Mouse (Mus musculus): ENCODE results near the gene Gmnc. TPM values are rescaled to one million over a fixed set of nuclear protein-coding genes. Genes with fewer than 3 reads are reported as not detected.

The Gmnc gene
- 0.54 and 0.91 TPM in 2 replicates for polyA plus RNA-seq (2016; fragmentation: Nextera tagmentation; extraction: Ambion mirVana)

- no peak for ATAC-seq (ENCODE audit: low FRiP score)
Observed at GRCm38 (mm10) chr16:26991477-26992300, at the start of gene Gmnc. Gene Gmnc (minus strand): TSS chr16:26991652.

DNA sequence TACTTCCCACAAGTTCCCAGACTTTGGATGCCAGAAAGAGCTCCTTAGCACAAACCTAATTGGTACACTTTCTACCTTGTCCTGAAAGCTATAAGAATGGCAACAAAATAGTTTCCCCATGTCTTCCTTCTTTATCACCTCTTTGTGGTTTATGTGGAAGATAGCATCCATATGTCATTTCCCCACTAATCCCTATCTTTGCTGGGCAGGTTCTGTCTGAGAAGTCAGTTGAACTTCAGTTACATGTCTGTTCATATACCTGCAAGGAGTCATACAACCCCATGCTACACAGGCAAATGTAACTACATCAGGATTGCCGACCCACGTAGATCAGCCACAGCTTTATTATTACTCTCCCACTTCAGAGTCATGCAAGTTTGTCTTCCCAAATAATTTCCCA is 35.8 kb upstream of the Gmnc start:
- Histone ChIP-seq H3K36me3 (no peaks in the 10 kb centered on the region), H3K4me1 (no peaks in the 10 kb centered on the region), H3K9ac (no peak overlapping the region), H3K27ac (no peak overlapping the region), H3K4me2 (replicated peaks) (no peak overlapping the region), H3K4me3 (no peak overlapping the region), H3K27me3 (no peaks in the 10 kb centered on the region), H3K9me3 (replicated peaks) (no peaks in the 10 kb centered on the region)
- no peak for ATAC-seq (ENCODE audit: low FRiP score)
- WGBS = 100% methylated on average over 2 of the region's 2 CpGs

More at GRCm38 (mm10) chr16:26991477-26992300, at the start of gene Gmnc:
- H3K9ac ChIP-seq = no peak within 1 kb of the TSS
- H3K27ac ChIP-seq = no peak within 1 kb of the TSS
- no peaks in the 10 kb centered on the region; the same call in 1 of the 2 replicates for H3K27me3 ChIP-seq
- no peaks in the 10 kb centered on the region for H3K9me3 ChIP-seq (replicated peaks)
- H3K4me3 ChIP-seq = no peak within 1 kb of the TSS
- WGBS = 68% methylated on average over 13 of the region's 13 CpGs
- no peaks in the 10 kb centered on the region for H3K4me1 ChIP-seq
- H3K4me2 ChIP-seq (replicated peaks) = no peak within 1 kb of the TSS
- H3K36me3 ChIP-seq = no peaks in the 10 kb centered on the region

DNA sequence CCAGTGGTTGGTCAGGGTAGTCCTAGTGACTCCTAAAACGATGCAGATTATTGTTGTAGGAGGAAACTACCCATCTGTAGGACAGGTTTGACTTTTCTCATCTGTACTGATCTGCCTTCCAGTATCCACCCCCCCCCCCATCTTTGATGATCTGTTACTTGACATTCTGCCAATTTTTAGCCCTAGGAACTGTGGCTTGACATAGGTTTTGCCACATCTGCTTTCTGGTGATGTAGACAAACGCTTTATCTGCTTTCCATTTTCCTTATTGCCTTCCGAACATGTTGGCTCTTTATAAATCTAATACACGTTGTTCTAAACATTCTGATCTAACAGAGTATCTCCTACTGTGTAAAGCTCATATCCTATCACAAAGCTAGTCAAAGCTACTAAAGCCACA is 34.8 kb upstream of the Gmnc start:
- H3K27me3 ChIP-seq = no peaks in the 10 kb centered on the region
- H3K4me3 ChIP-seq = no peak overlapping the region
- 85% methylated on average over 4 of the region's 4 CpGs for WGBS

GRCm38 (mm10) chr16:27022746-27023145 is 31.3 kb upstream of the Gmnc start:
- H3K9me3 ChIP-seq (replicated peaks) = no peaks in the 10 kb centered on the region
- no peak overlapping the region for H3K9ac ChIP-seq
- H3K36me3 ChIP-seq = no peaks in the 10 kb centered on the region
- no peak for ATAC-seq (ENCODE audit: low FRiP score)
- H3K4me1 ChIP-seq = no peaks in the 10 kb centered on the region
- H3K4me3 ChIP-seq = no peak overlapping the region
- WGBS = 99% methylated on average over 2 of the region's 2 CpGs
- H3K27me3 ChIP-seq = no peaks in the 10 kb centered on the region
- no peak overlapping the region for H3K27ac ChIP-seq
- H3K4me2 ChIP-seq (replicated peaks) = no peak overlapping the region

More for the DNA sequence above, 34.8 kb upstream of the Gmnc start:
- no peak for ATAC-seq (ENCODE audit: low FRiP score)
- no peaks in the 10 kb centered on the region for H3K36me3 ChIP-seq
- no peak overlapping the region for H3K4me2 ChIP-seq (replicated peaks)
- H3K27ac ChIP-seq = no peak overlapping the region
- H3K9me3 ChIP-seq (replicated peaks) = no peaks in the 10 kb centered on the region
- no peak overlapping the region for H3K9ac ChIP-seq
- H3K4me1 ChIP-seq = no peaks in the 10 kb centered on the region

- WGBS = 46% methylated on average over 4 of the region's 4 CpGs
- H3K27me3 ChIP-seq = no peaks in the 10 kb centered on the region
- H3K4me2 ChIP-seq (replicated peaks) = no peak overlapping the region
- no peaks in the 10 kb centered on the region for H3K36me3 ChIP-seq
- no peak overlapping the region for H3K9ac ChIP-seq
- no peaks in the 10 kb centered on the region for H3K4me1 ChIP-seq
- H3K4me3 ChIP-seq = no peak overlapping the region
- H3K27ac ChIP-seq = no peak overlapping the region
- no peaks in the 10 kb centered on the region for H3K9me3 ChIP-seq (replicated peaks)
- ATAC-seq (ENCODE audit: low FRiP score) = no peak
Observed at GRCm38 (mm10) chr16:27017309-27017708, 25.9 kb upstream of the Gmnc start.

DNA sequence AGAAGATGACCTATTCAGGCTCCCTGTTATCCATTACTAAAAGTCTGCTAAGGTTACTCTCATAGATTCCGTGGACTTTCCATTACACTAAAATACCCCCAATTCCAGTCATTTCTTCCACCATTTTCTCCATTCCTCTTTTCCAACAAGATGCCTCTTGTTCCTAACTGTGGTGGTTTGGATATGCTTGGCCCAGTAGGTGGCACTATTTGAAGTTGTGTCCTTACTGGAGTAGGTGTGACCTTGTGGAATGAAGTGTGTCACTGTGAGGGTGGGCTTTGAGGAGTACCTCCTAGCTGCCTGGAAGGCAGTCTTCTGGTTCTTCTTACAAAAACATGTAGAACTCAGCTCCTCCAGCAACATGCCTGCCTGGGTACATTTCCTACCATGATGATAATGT is 11.3 kb upstream of the Gmnc start:
- H3K27ac ChIP-seq = no peak overlapping the region
- no peaks in the 10 kb centered on the region for H3K27me3 ChIP-seq
- no peak for ATAC-seq (ENCODE audit: low FRiP score)
- no peak overlapping the region for H3K4me3 ChIP-seq
- WGBS = 96% methylated on average over 1 of the region's 1 CpGs
- no peak overlapping the region for H3K4me2 ChIP-seq (replicated peaks)
- no peaks in the 10 kb centered on the region for H3K36me3 ChIP-seq
- H3K9ac ChIP-seq = no peak overlapping the region
- H3K9me3 ChIP-seq (replicated peaks) = no peaks in the 10 kb centered on the region
- 0 out of 2 replicates have a peak, but pooled peaks cover 4% of the 10 kb centered on the region for H3K4me1 ChIP-seq

DNA sequence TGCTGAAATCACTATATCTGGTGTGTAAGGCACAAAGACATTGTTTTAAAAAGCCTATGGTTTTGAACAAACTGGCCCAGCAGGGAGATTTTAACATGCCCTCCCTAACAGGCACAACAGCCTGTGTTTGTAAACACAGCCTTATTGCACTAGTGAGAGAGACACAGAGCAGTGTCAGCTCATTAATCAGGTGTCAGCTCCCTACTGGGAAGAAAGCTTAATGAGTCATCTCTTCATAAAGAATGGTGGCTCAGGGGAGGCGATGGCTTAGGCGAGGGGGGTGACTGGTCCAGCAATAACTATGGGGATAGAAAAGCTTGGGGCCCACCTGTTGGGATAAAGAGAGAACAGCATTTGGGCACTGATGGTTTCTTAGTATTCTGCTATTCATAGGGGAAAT is 8.1 kb upstream of the Gmnc start:
- ATAC-seq (ENCODE audit: low FRiP score) = peak; percentile 82
- H3K27me3 ChIP-seq = no peaks in the 10 kb centered on the region
- 0 out of 2 replicates have a peak, but pooled peaks cover 4% of the 10 kb centered on the region for H3K4me1 ChIP-seq
- H3K4me2 ChIP-seq (replicated peaks) = no peak overlapping the region
- no peak overlapping the region for H3K27ac ChIP-seq
- no peaks in the 10 kb centered on the region for H3K36me3 ChIP-seq
- no peaks in the 10 kb centered on the region for H3K9me3 ChIP-seq (replicated peaks)
- no peak overlapping the region for H3K9ac ChIP-seq
- WGBS = 0% methylated on average over 2 of the region's 2 CpGs
- no peak overlapping the region for H3K4me3 ChIP-seq

DNA sequence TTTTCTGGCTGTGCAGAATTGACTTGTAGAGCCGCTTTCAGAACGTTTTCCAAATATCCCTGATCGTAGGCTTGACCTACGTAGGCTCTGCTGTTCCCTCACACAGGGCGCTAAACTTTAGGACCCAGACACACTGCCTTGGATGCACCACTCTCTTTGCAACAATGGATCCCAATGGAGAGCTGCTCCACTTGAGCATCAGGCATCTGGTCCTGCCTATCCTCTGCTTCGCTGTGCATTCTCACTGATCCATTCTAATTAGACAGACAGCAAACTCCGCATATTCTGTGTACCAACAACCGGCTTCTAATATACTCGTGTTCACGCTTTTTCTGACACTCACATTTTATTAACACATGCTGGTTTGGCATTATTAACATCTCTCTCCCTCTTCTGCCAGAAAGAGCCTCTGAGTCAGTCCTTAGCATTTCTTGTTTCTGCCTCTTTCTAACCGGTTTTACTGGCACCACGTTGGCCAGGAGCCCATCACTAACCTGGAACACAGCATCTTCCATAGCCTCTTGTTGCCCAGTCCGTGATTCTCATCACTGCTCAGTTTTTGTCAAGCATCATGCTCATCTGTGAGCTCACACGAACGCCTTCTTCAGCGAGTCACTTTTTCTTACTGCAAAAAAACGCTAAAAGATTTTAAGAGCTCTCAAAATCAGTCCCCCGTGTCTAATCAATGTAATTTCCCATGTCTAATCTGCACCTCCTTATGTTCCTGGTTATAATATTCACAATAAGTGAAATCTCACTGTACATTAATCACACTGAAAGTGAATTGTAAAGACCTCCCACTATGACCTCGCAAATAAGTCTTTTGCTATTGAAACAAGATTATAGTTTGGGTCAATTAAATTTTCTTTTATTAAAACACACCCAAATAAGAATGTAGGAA is 1.8 kb downstream of the Gmnc start:
- Histone ChIP-seq H3K9me3 (replicated peaks) (no peaks in the 10 kb centered on the region), H3K27ac (no peak overlapping the region), H3K36me3 (no peaks in the 10 kb centered on the region), H3K4me1 (no peaks in the 10 kb centered on the region), H3K9ac (no peak overlapping the region), H3K27me3 (no peaks in the 10 kb centered on the region; the same call in 1 of the 2 replicates), H3K4me2 (replicated peaks) (no peak overlapping the region), H3K4me3 (no peak overlapping the region)
- 75% methylated on average over 19 of the region's 19 CpGs for WGBS
- no peak for ATAC-seq (ENCODE audit: low FRiP score)

GRCm38 (mm10) chr16:26988188-26988587 is 3.3 kb downstream of the Gmnc start:
- ATAC-seq (ENCODE audit: low FRiP score) = no peak
- Histone ChIP-seq H3K27ac (no peak overlapping the region), H3K4me2 (replicated peaks) (no peak overlapping the region), H3K4me1 (no peaks in the 10 kb centered on the region), H3K36me3 (no peaks in the 10 kb centered on the region), H3K9me3 (replicated peaks) (no peaks in the 10 kb centered on the region), H3K9ac (no peak overlapping the region), H3K4me3 (no peak overlapping the region), H3K27me3 (no peaks in the 10 kb centered on the region; the same call in 1 of the 2 replicates)
- WGBS = 95% methylated on average over 1 of the region's 1 CpGs

GRCm38 (mm10) chr16:26985796-26986195 is 5.7 kb downstream of the Gmnc start:
- Histone ChIP-seq H3K9me3 (replicated peaks) (no peaks in the 10 kb centered on the region), H3K27ac (no peak overlapping the region), H3K9ac (no peak overlapping the region), H3K4me1 (no peaks in the 10 kb centered on the region), H3K4me3 (no peak overlapping the region), H3K36me3 (no peaks in the 10 kb centered on the region), H3K4me2 (replicated peaks) (no peak overlapping the region), H3K27me3 (no peaks in the 10 kb centered on the region)
- 81% methylated on average over 1 of the region's 1 CpGs for WGBS
- ATAC-seq (ENCODE audit: low FRiP score) = no peak

DNA sequence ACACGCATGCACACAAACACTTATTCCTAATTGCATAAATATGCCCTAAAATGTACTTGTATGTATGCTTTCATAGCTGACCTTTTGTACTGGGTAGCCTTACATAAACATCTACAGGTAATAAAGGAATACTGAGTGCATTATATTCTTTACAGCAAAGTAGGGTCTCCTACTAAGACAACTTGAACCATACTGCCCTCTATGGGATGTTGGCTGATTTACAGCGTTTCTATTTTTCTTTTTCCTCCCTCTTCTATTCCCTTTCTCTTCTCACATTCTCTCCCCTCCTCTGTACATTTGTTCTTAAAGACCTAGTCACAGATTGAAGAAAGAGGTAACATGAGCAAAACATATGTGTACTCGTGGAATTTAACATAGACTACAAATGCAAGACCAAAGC is 9.3 kb downstream of the Gmnc start:
- no peaks in the 10 kb centered on the region for H3K36me3 ChIP-seq
- no peak overlapping the region for H3K9ac ChIP-seq
- H3K9me3 ChIP-seq (replicated peaks) = no peaks in the 10 kb centered on the region
- no peaks in the 10 kb centered on the region for H3K4me1 ChIP-seq
- H3K4me2 ChIP-seq (replicated peaks) = no peak overlapping the region
- no peak overlapping the region for H3K4me3 ChIP-seq
- no peak for ATAC-seq (ENCODE audit: low FRiP score)
- no peaks in the 10 kb centered on the region for H3K27me3 ChIP-seq
- 36% methylated on average over 3 of the region's 3 CpGs for WGBS
- no peak overlapping the region for H3K27ac ChIP-seq

DNA sequence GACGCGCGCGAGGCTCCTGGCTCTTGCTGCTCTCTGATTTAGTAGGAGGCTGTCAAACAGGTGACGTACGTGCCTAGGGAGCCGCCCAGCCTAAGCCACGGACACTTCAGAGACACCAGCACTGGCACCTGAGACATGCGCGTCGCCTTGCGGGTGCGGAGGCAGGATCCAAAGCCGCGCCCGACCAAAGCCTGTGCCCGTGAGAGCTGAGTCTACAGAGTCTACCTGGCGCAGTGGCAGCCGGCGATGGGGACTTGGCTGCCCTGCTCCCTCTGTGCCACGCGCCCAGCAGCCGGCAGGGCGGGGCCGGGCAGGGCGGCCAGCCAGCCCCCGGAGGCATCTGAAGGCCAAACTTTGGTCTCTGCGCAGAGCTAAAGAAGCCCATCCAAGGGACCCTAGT is 23.5 kb downstream of the Gmnc start:
- peak overlapping the region; percentile 27 for H3K4me3 ChIP-seq
- peaks cover 3% of the 10 kb centered on the region; the same call in 1 of the 2 replicates for H3K4me1 ChIP-seq
- H3K9ac ChIP-seq = peak overlapping the region; percentile 23; the same call in 1 of the 2 replicates
- H3K36me3 ChIP-seq = no peaks in the 10 kb centered on the region
- no peak overlapping the region for H3K27ac ChIP-seq
- peaks cover 16% of the 10 kb centered on the region for H3K27me3 ChIP-seq
- H3K9me3 ChIP-seq (replicated peaks) = no peaks in the 10 kb centered on the region
- peak overlapping the region; percentile 62 for H3K4me2 ChIP-seq (replicated peaks)
- 2% methylated on average over 28 of the region's 28 CpGs for WGBS
- ATAC-seq (ENCODE audit: low FRiP score) = peak; percentile 73; the same call in 1 of the 2 replicates

Measured in hindbrain, embryonic 12.5 days (tissue).